26 mouse cellular contexts compared by ENCODE assay signal in genomic region chr10:93803199-93803598, GRCm38 (mm10). TPM values are rescaled to one million over a fixed set of nuclear protein-coding genes. Genes with fewer than 3 reads are reported as not detected.
DNase-seq lines count a peak whose midpoint lies in the region.
"Had no signal": no experiment of that assay in that cellular context is flagged by ENCODE, and none has a peak within 500 bp of the region (broad histone marks: within the 10 kb centered on the region; RNA-seq: fewer than 3 reads in every experiment).

No protein-coding gene starts in this region.

- H3K36me3 ChIP-seq in macrophage (ENCODE audit: inconsistent target), result no peaks in the 10 kb centered on the region
- H3K36me3 ChIP-seq: embryonic facial prominence, embryonic 12.5 days; heart, embryonic 13.5 days; hindbrain, embryonic 12.5 days; limb, embryonic 10.5 days; liver, embryonic 15.5 days had no signal

- 49% methylated on average over 6 of the region's 6 CpGs for WGBS in macrophage (ENCODE audit: missing documents)

- peak; percentile 42 for DNase-seq in 3134 (ENCODE audit: extremely low read depth, insufficient read length, low spot score)
- DNase-seq in 3T3-L1 (ENCODE audit: low read depth, low spot score), result peak; percentile 21
- peak; percentile 79 for DNase-seq in adrenal gland, adult 8-10 months
- DNase-seq in right cerebral cortex, postnatal 25 days, result no peak
- no peak for DNase-seq in layer of hippocampus, postnatal 36 days
- DNase-seq in lung, adult 18-20 months, result no peak
- DNase-seq: cerebellum, adult 18-20 months; cerebellum, postnatal 25 days; forebrain, postnatal 0 days; heart, postnatal 14 days; kidney, adult 11 months; kidney, postnatal 10 days; liver; lung, postnatal 4 days had no signal

- H3K27ac ChIP-seq in macrophage, result peak overlapping the region; percentile 36
- H3K27ac ChIP-seq: embryonic facial prominence, embryonic 12.5 days; heart, embryonic 13.5 days; hindbrain, embryonic 12.5 days; limb, embryonic 10.5 days; liver, embryonic 15.5 days had no signal

- no peaks in the 10 kb centered on the region for H3K79me2 ChIP-seq in macrophage (ENCODE audit: inconsistent target)

- H3K4me3 ChIP-seq in macrophage (ENCODE audit: inconsistent target), result no peak overlapping the region
- H3K4me3 ChIP-seq: embryonic facial prominence, embryonic 12.5 days; heart, embryonic 13.5 days; hindbrain, embryonic 12.5 days; limb, embryonic 10.5 days; liver, embryonic 15.5 days had no signal

RNA-seq across cellular contexts. Expression of gene Usp44, which starts 28.2 kb away (rescaled TPM):
- not detected for total RNA-seq in adrenal gland, adult 8-10 months (2022)
- total RNA-seq in macrophage (2018; cell fraction: chromatin; rRNA removed), result under 1 TPM in 4 of 26 experiments, not detected in 22; 0.21 to 0.45 (median 0.27) TPM
- under 1 TPM in 13 of 26 experiments, not detected in 13; 0.03 to 0.13 (median 0.06) TPM for total RNA-seq in macrophage (2018; cell fraction: cytosol; rRNA removed)
- under 1 TPM in 14 of 26 experiments, not detected in 12; 0.17 to 0.84 (median 0.29) TPM for total RNA-seq in macrophage (2018; cell fraction: nucleus; rRNA removed)
- polyA plus RNA-seq in macrophage (2018), result 0.08 TPM in 1 of 3 replicates, not detected in the others
- total RNA-seq in layer of hippocampus, postnatal 36 days (2021), result not detected
- total RNA-seq: layer of hippocampus, adult 18-20 months; layer of hippocampus, postnatal 14 days; neutrophil, adult 5-6 weeks had no signal
- polyA plus RNA-seq: CD4-positive, CD25-positive, alpha-beta regulatory T cell, adult 4 months; midbrain, postnatal 0 days; urinary bladder, adult 2 months had no signal

Comparison
In these comparisons a context has a peak if more than half of its experiments do, and no peak if none do; other contexts are left out.
1. DNase-seq: peak in 3134 (single experiment), 3T3-L1 (single experiment) and adrenal gland, adult 8-10 months (single experiment); none in right cerebral cortex, postnatal 25 days (single experiment), layer of hippocampus, postnatal 36 days (0 of 2) and lung, adult 18-20 months (0 of 2).